Mouse (Mus musculus): ENCODE measurements at regions not wholly inside any gene's neighbourhood (a gene's known extent, or its start where the extent isn't known, plus 50 kb on each side); places are given as distances from the start of the nearest gene placed in this dataset.

DNA sequence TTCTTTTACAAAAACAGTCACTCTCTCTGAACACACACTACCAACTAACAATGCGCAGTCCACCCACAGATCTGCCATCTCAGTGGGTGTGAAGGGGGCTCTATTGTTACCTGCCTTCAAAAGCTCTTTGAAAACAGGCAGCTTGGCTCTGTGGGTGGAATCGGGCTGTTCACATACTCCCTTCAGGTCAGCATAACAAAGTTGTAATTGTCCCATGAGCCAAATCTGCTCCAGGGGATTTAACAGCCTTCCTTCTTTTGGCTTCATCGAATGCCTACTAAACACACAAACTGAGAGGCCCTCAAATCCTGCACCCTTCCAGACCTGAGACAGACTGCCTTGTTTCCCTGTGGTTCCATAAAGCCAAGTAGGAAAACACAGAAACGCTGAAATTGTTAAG is 56.2 kb upstream of the Sv2c start:
- 16% methylated on average over 4 of the region's 4 CpGs for WGBS
- H3K4me3 ChIP-seq (replicated peaks), result no peak overlapping the region
- H3K9me3 ChIP-seq (replicated peaks), result no peaks in the 10 kb centered on the region
- ATAC-seq (ENCODE audit: low FRiP score), result no peak
- H3K27me3 ChIP-seq (replicated peaks), result no peaks in the 10 kb centered on the region
- no peak overlapping the region for H3K9ac ChIP-seq (replicated peaks)
- H3K4me1 ChIP-seq, result peaks cover 14% of the 10 kb centered on the region
- H3K36me3 ChIP-seq, result no peaks in the 10 kb centered on the region
- no peak overlapping the region for H3K27ac ChIP-seq (replicated peaks)
- H3K4me2 ChIP-seq, result no peak overlapping the region

Measured in neural tube, embryonic 15.5 days (tissue).